Mouse (Mus musculus) left cerebral cortex, adult 2 months (tissue): ENCODE measurements around the gene Rab40c. TPM values are rescaled to one million over a fixed set of nuclear protein-coding genes. Genes with fewer than 3 reads are reported as not detected.
A peak's percentile ranks its signal among the peaks of the same experiment; 100 is the strongest.

Experiments
- DNase-seq, 2 experiments: peaks; one replicate each; pipeline ENCODE4 v3.0.0; 2021 to 2022; ENCODE audit warnings: low spot score in 2 of 2, mixed read lengths in 1 of 2; ENCODE audit errors: extremely low spot score in 1 of 2
- H3K27ac ChIP-seq: fragments of 200-600 bp; 2 replicates; pipeline ENCODE4 v1.8.1; 2022
- H3K4me3 ChIP-seq: fragments of 200-600 bp; 2 replicates; pipeline ENCODE4 v1.8.1; 2022
- CTCF ChIP-seq: fragments of 200-600 bp; IDR thresholded peaks from 2 replicates; pipeline ENCODE4 v1.8.1; 2022; ENCODE audit warnings: antibody characterized with exemption, mild to moderate bottlenecking, moderate library complexity
- intact Hi-C: fragments of 180-260 bp; cut with DNase I; formaldehyde crosslinking; loops from one replicate; pipeline ENCODE4 v1.15.1; 2025
- total RNA-seq, 2 experiments: library from RNA; stranded (reverse); gene quantifications; 2 replicates each; pipeline ENCODE4 v1.2.3; 2021

Gene Rab40c
- total RNA-seq, 2 experiments from 2014 or later = 46.4 to 47.2 TPM

- TF ChIP-seq CTCF = no peak
- peak overlapping the region; percentile 6; the same call in 1 of the 2 replicates for H3K27ac ChIP-seq
- DNase-seq = no peak
- intact Hi-C loops = loop anchor here (5.0 kb wide), 1 partner anchor 40 kb away; the partner anchor contains the start of gene Mettl26
- peak overlapping the region; percentile 97; the same call in 1 of the 2 replicates for H3K4me3 ChIP-seq
Observed at GRCm38 (mm10) chr17:25916931-25917647, 2.4 kb downstream of the Rab40c start.

DNA sequence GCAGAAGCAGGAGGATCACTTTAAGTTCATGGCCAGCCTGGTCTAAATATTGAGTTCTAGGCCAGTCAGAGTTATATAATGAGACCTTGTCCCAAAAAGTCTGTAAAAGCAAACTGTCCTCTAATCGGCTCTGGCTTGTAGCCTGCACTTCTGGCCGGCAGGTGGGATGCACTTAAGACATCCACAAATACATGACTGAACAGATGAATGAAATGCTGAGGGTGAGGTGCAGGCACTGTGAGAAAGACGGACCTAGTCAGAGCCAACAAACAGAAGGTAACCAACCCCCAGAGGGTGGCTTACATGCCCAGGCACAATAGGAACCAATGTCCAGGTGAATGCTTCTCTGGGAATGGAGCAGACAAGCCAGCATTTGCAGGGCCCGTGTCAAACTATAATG, 5.2 kb downstream of the Rab40c start:
- no peak for DNase-seq
- Histone ChIP-seq H3K4me3 (no peak overlapping the region), H3K27ac (peak overlapping the region; percentile 77)
- intact Hi-C loops = no loop called here
- TF ChIP-seq CTCF = no peak

GRCm38 (mm10) chr17:25913877-25914275, 5.7 kb downstream of the Rab40c start:
- Histone ChIP-seq H3K4me3 (peak overlapping the region; percentile 5; the same call in 1 of the 2 replicates), H3K27ac (peak overlapping the region; percentile 77)
- TF ChIP-seq CTCF = no peak
- intact Hi-C loops = no loop called here
- no peak for DNase-seq

DNA sequence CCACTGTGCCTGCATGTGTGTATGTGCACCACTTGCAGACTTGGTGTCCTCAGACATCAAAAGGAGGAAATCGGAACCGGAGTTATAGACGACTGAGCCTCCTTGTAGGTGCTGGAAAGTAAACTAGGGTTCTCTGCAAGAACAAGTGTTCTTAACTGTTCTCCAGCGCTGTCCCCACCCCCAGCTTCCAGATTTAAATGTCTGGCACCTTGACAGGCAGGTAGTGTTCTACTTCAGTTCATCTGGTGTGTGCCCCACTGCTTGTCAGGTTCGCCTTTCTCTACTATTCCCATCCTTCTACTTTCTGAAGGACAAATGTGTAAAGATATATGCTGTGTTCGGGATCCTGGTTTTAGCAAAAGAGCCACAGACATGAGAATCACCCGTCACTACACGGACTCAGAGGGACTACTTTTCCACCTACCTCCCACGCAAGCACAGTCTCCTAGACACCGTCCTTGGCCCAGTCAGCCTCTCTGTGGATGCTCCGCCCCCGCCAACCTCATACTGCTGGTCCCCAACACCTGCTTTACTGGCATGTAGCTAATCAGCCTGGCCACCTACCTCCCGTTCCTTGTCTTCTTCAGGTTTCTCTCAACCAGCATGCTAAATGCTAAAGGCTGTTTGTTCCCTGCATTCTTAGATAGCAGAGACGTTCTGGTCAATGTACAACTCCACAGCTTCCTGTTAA, 6.2 kb downstream of the Rab40c start:
- TF ChIP-seq CTCF = no peak
- Histone ChIP-seq H3K4me3 (peak overlapping the region; percentile 5; the same call in 1 of the 2 replicates), H3K27ac (peak overlapping the region; percentile 77)
- intact Hi-C loops = no loop called here
- peak; percentile 70 for DNase-seq

GRCm38 (mm10) chr17:25911816-25912215, 7.7 kb downstream of the Rab40c start:
- no peak for TF ChIP-seq CTCF
- intact Hi-C loops = no loop called here
- DNase-seq = no peak
- peak overlapping the region; percentile 72 for H3K27ac ChIP-seq
- no peak overlapping the region for H3K4me3 ChIP-seq

GRCm38 (mm10) chr17:25907640-25908039, 11.9 kb downstream of the Rab40c start:
- intact Hi-C loops = no loop called here
- 0 out of 2 replicates have a peak overlapping the region, but pooled peaks have one; percentile 16 for H3K27ac ChIP-seq

GRCm38 (mm10) chr17:25903061-25903460, 16.5 kb downstream of the Rab40c start:
- no peak for DNase-seq
- intact Hi-C loops = no loop called here
- no peak for TF ChIP-seq CTCF
- Histone ChIP-seq H3K4me3 (no peak overlapping the region), H3K27ac (no peak overlapping the region)

More at GRCm38 (mm10) chr17:25907640-25908039, 11.9 kb downstream of the Rab40c start:
- DNase-seq = no peak
- no peak for TF ChIP-seq CTCF
- H3K4me3 ChIP-seq = no peak overlapping the region

DNA sequence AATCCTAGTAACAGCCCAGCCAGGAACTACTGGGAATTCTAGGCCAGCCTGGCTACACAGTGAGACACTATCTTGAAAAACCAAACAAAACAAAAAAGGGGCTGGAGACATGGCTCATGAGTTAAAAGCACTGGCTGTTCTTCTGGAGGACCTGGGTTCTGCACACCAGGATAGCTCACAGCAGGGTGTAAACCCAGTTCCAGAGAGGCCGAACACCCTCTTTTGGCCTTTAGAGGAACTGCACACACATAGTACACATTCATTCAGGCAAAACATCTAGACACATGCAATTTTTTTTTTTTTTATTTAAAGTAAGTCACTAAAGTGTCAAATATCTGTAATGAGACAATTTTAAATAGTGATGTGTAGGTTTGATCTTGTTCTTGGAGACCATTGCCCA, 19.3 kb downstream of the Rab40c start:
- peak; percentile 11 for TF ChIP-seq CTCF
- intact Hi-C loops = no loop called here
- H3K4me3 ChIP-seq = no peak overlapping the region
- no peak overlapping the region for H3K27ac ChIP-seq
- DNase-seq = no peak

DNA sequence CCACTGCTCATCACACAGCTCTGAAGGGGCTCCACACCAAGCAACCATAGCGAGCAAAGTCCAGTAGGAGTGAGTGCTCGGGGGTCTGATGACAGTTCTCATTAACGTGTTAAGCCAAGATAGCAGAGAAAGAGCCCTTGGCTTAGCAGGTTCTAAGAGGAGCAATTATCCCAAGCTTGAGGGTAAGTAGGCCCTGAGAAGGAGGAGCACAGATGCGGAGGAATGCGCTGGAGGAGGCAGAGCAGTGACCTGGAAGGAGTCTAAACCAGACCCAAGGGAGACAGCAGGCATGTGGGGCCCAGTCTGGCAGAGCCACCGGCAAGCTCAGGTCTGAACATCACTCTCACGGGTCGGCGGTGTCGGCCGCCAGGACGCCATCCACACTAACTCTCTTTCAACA, 23.6 kb downstream of the Rab40c start:
- intact Hi-C loops = loop anchor here (5.0 to 10.0 kb wide), 2 partner anchors 46 to 199 kb away; partner anchors contain the start of genes Decr2, Nhlrc4, Nme4 and Pigq
- DNase-seq = no peak
- Histone ChIP-seq H3K27ac (peak overlapping the region; percentile 40), H3K4me3 (no peak overlapping the region)
- TF ChIP-seq CTCF = no peak

DNA sequence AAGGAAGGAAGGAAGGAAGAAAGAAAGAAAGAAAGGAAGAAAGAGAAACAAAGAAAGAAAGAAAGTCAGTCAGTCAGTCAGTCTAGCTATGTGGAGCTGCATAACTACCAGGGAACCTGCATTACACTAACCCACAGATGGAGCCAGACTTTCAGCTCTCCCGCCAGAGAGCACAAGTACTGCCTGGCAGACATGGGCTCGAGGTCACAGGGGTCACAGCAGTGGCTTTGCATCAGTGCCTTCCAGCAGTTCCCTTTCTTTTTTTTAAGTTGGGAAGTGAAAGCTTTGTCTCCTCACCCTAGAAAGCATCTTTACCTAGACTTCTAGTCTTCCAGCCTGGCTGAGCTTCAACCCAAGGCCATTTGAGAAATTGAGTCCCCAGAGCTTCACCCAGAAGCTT, 24.1 kb downstream of the Rab40c start:
- intact Hi-C loops = loop anchor here (5.0 to 10.0 kb wide), 2 partner anchors 47 to 199 kb away; partner anchors contain the start of genes Decr2, Nhlrc4, Nme4 and Pigq
- TF ChIP-seq CTCF = no peak
- no peak for DNase-seq
- no peak overlapping the region for H3K4me3 ChIP-seq
- H3K27ac ChIP-seq = peak overlapping the region; percentile 40; the same call in 1 of the 2 replicates

GRCm38 (mm10) chr17:25893975-25894617, 25.4 kb downstream of the Rab40c start:
- Histone ChIP-seq H3K27ac (no peak overlapping the region), H3K4me3 (no peak overlapping the region)
- peak; percentile 67 to 68 for DNase-seq
- intact Hi-C loops = loop anchor here (1.0 to 10.0 kb wide), 3 partner anchors 88 to 201 kb away; partner anchors contain the start of genes Decr2 and Nme4
- TF ChIP-seq CTCF = peak; percentile 99
